Mouse (Mus musculus) forebrain, embryonic 15.5 days (tissue): ENCODE data around the gene Med18. TPM values are rescaled to one million over a fixed set of nuclear protein-coding genes. Genes with fewer than 3 reads are reported as not detected.
A peak's percentile ranks its signal among the peaks of the same experiment; 100 is the strongest.
"Not testable (repeated sequence)": the region's sequence is repeated elsewhere in the genome, so short reads cannot be mapped to it uniquely, and the experiment has no call there.

Experiments used
- ATAC-seq: fragments of 200-750 bp; cut with Nextera tagmentation; replicated peaks from 2 replicates; pipeline ENCODE4 v1.8.0; 2017; ENCODE audit warnings: mild to moderate bottlenecking, moderate TSS enrichment, moderate library complexity
- H3K27ac ChIP-seq: fragments of 300-500 bp; sonication (generic); replicated peaks from 2 replicates; pipeline ENCODE4 v1.5.1; 2015; ENCODE audit warnings: mild to moderate bottlenecking, inconsistent platforms
- H3K27me3 ChIP-seq: fragments of 300-500 bp; sonication (generic); 2 replicates; pipeline ENCODE4 v1.6.1; 2015; ENCODE audit warnings: inconsistent platforms
- H3K36me3 ChIP-seq: fragments of 300-500 bp; sonication (generic); 2 replicates; pipeline ENCODE4 v1.6.1; 2015; ENCODE audit warnings: mild to moderate bottlenecking, inconsistent platforms
- H3K4me1 ChIP-seq: fragments of 300-500 bp; sonication (generic); 2 replicates; pipeline ENCODE4 v1.6.1; 2015; ENCODE audit warnings: inconsistent platforms
- H3K4me2 ChIP-seq: fragments of 300-500 bp; sonication (generic); replicated peaks from 2 replicates; pipeline ENCODE4 v1.6.1; 2015; ENCODE audit warnings: mild to moderate bottlenecking, inconsistent platforms
- H3K4me3 ChIP-seq: fragments of 300-500 bp; sonication (generic); 2 replicates; pipeline ENCODE4 v1.5.1; 2015; ENCODE audit warnings: mild to moderate bottlenecking, inconsistent platforms
- H3K9ac ChIP-seq: fragments of 300-500 bp; sonication (generic); replicated peaks from 2 replicates; pipeline ENCODE4 v1.6.1; 2015; ENCODE audit warnings: mild to moderate bottlenecking, inconsistent platforms
- H3K9me3 ChIP-seq: fragments of 300-500 bp; sonication (generic); 2 replicates; pipeline ENCODE4 v1.6.1; 2016; ENCODE audit warnings: inconsistent platforms
- WGBS: fragments of 180-500 bp; shearing (Covaris S2); methylation state at CpG from one replicate; pipeline ENCODE4 v1.1.7; 2015; ENCODE audit warnings: mixed read lengths; 5-methylcytosine and 5-hydroxymethylcytosine counted together
- polyA plus RNA-seq: library from polyadenylated mRNA; unstranded; fragments of >200 nt; fragmentation: Nextera tagmentation; extraction: Ambion mirVana; gene quantifications from 2 replicates; pipeline ENCODE4 v1.2.1, GENCODE M21; 2015

The Med18 gene
- polyA plus RNA-seq, 1 experiment from 2014 or later, result 20.8 TPM

DNA sequence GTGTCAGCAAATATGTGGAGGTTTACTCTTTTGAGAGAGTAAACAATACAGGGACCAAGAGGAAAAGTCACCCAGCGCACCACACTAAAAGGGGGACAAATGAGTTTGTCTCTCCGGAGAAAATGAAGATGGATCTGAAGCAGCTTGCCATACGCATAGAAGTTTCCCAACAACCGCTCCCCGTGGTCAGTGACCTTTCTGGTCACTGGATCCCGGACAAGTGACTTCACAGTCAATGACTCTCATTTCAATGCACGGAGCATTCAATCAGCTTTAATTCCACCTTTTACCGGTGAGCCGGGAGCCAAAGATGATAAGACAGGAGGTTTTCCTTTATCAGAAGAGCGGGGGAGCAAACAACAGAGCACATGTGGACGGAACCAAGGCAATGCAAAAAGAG is 25.9 kb downstream of the Med18 start:
- Histone ChIP-seq H3K4me1 (no peaks in the 10 kb centered on the region), H3K27ac (no peak overlapping the region), H3K27me3 (no peaks in the 10 kb centered on the region), H3K9ac (no peak overlapping the region), H3K36me3 (no peaks in the 10 kb centered on the region), H3K4me2 (no peak overlapping the region), H3K4me3 (no peak overlapping the region), H3K9me3 (no peaks in the 10 kb centered on the region)
- 40% methylated on average over 11 of the region's 11 CpGs for WGBS
- ATAC-seq, result no peak

DNA sequence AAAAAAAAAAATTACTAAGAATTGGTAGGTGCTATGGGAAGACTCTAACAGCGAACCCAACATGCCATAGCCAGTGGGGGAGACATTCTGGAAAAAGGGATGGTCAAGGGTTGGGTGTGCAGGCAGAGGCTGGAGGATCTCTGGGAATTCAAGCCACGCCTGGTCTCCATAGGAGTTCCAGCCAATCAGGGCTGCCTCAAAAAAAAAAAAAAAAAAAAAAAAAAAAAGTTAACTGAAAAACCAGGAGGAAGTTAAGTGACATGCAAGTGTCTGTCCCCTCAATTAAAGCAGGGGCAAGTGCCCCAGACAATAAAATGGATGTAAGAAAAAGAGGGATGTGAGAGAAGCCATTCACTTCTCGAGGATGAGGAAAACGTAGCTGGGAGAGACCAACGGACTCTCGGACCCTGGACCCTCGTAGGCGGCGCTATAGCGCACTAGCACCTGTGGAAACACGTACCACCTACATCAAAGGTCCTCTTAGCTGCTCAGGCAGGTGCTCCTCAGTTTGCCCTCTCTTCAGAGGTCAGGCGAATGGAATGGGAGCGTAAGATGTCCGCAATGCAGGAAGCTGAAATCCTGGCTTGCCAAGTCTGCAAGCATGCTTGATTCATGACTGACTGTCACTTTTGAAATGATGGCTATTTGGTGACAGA is 30.9 kb downstream of the Med18 start:
- Histone ChIP-seq H3K4me1 (no peaks in the 10 kb centered on the region), H3K4me3 (no peak overlapping the region), H3K4me2 (no peak overlapping the region), H3K27me3 (no peaks in the 10 kb centered on the region), H3K36me3 (no peaks in the 10 kb centered on the region), H3K9ac (no peak overlapping the region), H3K27ac (no peak overlapping the region), H3K9me3 (no peaks in the 10 kb centered on the region)
- no peak for ATAC-seq
- WGBS, result 18% methylated on average over 14 of the region's 14 CpGs

DNA sequence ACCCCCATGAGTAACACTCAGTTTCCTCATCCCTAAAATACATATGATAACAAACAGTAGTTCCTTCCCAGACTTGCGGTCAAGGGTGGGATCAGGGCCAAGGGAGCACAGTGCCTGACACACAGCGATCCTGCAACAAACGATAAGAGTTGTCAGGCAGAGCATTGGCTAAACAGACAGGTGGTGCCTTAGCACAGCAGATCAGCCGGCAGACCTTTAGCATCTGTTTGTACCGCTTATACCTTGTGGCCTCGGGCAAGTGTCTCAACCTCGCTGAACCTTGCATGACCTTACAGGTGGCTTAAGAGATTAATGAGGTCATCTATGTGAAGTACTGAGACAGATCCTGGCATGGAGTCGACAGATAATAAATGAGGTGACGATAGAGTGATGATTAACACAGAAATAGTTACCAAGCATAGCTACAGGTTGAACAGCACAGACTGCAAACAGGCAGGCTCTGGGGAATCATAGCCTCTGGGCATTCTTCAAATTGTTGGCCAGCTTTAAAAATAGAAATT is 35.6 kb downstream of the Med18 start:
- H3K27ac ChIP-seq, result no peak overlapping the region
- H3K9me3 ChIP-seq, result no peaks in the 10 kb centered on the region
- no peak overlapping the region for H3K9ac ChIP-seq
- H3K4me1 ChIP-seq, result no peaks in the 10 kb centered on the region
- H3K27me3 ChIP-seq, result no peaks in the 10 kb centered on the region
- WGBS, result 73% methylated on average over 9 of the region's 9 CpGs
- no peak overlapping the region for H3K4me3 ChIP-seq
- no peaks in the 10 kb centered on the region for H3K36me3 ChIP-seq
- no peak overlapping the region for H3K4me2 ChIP-seq
- no peak for ATAC-seq

- H3K36me3 ChIP-seq, result no peaks in the 10 kb centered on the region
- ATAC-seq, result no peak
- H3K27ac ChIP-seq, result no peak overlapping the region
- no peak overlapping the region for H3K4me2 ChIP-seq
- no peak overlapping the region for H3K4me3 ChIP-seq
- no peak overlapping the region for H3K9ac ChIP-seq
- 85% methylated on average over 4 of the region's 4 CpGs for WGBS
- no peaks in the 10 kb centered on the region for H3K9me3 ChIP-seq
- peaks cover 3% of the 10 kb centered on the region; the same call in 1 of the 2 replicates for H3K4me1 ChIP-seq
- no peaks in the 10 kb centered on the region for H3K27me3 ChIP-seq
These were observed 36.2 kb downstream of the Med18 start for GRCm38 (mm10) chr4:132427493-132427892.

- no peaks in the 10 kb centered on the region for H3K9me3 ChIP-seq
- H3K27ac ChIP-seq, result no peak overlapping the region
- H3K36me3 ChIP-seq, result no peaks in the 10 kb centered on the region
- H3K4me2 ChIP-seq, result no peak overlapping the region
- peaks cover 5% of the 10 kb centered on the region for H3K4me1 ChIP-seq
- WGBS, result 63% methylated on average over 2 of the region's 2 CpGs
- no peak overlapping the region for H3K4me3 ChIP-seq
- no peaks in the 10 kb centered on the region for H3K27me3 ChIP-seq
- no peak for ATAC-seq
- no peak overlapping the region for H3K9ac ChIP-seq
These were observed 37.7 kb downstream of the Med18 start for GRCm38 (mm10) chr4:132426021-132426420.

GRCm38 (mm10) chr4:132424765-132425164 is 39.0 kb downstream of the Med18 start:
- Histone ChIP-seq H3K9me3 (no peaks in the 10 kb centered on the region), H3K36me3 (no peaks in the 10 kb centered on the region), H3K4me3 (no peak overlapping the region), H3K9ac (no peak overlapping the region), H3K27me3 (no peaks in the 10 kb centered on the region), H3K4me2 (no peak overlapping the region), H3K4me1 (peaks cover 16% of the 10 kb centered on the region), H3K27ac (no peak overlapping the region)
- ATAC-seq, result no peak
- 96% methylated on average over 5 of the region's 5 CpGs for WGBS

GRCm38 (mm10) chr4:132421923-132422782 is 41.6 kb downstream of the Med18 start, which contains the start of gene Phactr4:
Gene Phactr4 (minus strand): TSS chr4:132422489.
- ATAC-seq, result peak; percentile 98
- H3K36me3 ChIP-seq, result no peaks in the 10 kb centered on the region
- H3K4me3 ChIP-seq, result peak within 1 kb of the TSS; percentile 98
- no peaks in the 10 kb centered on the region for H3K9me3 ChIP-seq
- peak within 1 kb of the TSS; percentile 94 for H3K27ac ChIP-seq
- H3K4me1 ChIP-seq, result peaks cover 17% of the 10 kb centered on the region
- no peaks in the 10 kb centered on the region for H3K27me3 ChIP-seq
- WGBS, result under 1% methylated on average over 60 of the region's 73 CpGs
- H3K4me2 ChIP-seq, result peak within 1 kb of the TSS; percentile 55
- peak within 1 kb of the TSS; percentile 81 for H3K9ac ChIP-seq

DNA sequence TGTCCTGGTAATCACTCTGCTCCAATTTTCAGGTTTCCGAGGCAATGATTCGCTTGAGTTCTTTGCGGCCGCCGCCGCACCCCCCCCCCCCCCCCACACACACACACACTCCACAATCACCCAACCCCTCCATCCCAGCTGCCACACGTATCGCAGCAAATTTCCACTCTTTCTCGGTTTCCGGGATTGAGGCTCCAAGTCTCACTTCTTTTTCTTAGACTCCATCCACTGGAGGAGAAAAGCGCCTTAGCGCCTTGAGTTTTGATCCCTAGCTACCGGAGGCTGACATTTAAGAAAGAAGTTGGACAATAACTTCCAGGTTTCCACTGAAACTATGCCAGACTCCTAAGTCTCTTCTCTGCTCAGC is 42.2 kb downstream of the Med18 start:
- H3K27me3 ChIP-seq, result no peaks in the 10 kb centered on the region
- no peaks in the 10 kb centered on the region for H3K36me3 ChIP-seq
- H3K9ac ChIP-seq, result peak overlapping the region; percentile 81
- peak overlapping the region; percentile 55 for H3K4me2 ChIP-seq
- H3K4me1 ChIP-seq, result peaks cover 17% of the 10 kb centered on the region
- under 1% methylated on average over 13 of the region's 13 CpGs for WGBS
- H3K9me3 ChIP-seq, result no peaks in the 10 kb centered on the region
- H3K27ac ChIP-seq, result peak overlapping the region; percentile 94
- ATAC-seq, result no peak
- peak overlapping the region; percentile 98 for H3K4me3 ChIP-seq

GRCm38 (mm10) chr4:132420471-132420870 is 43.2 kb downstream of the Med18 start:
- no peaks in the 10 kb centered on the region for H3K9me3 ChIP-seq
- H3K36me3 ChIP-seq, result no peaks in the 10 kb centered on the region
- ATAC-seq, result no peak
- no peaks in the 10 kb centered on the region for H3K27me3 ChIP-seq
- no peak overlapping the region for H3K9ac ChIP-seq
- H3K27ac ChIP-seq, result no peak overlapping the region
- peaks cover 17% of the 10 kb centered on the region for H3K4me1 ChIP-seq
- H3K4me3 ChIP-seq, result peak overlapping the region; percentile 98
- peak overlapping the region; percentile 55 for H3K4me2 ChIP-seq
- WGBS, result 68% methylated on average over 5 of the region's 5 CpGs

DNA sequence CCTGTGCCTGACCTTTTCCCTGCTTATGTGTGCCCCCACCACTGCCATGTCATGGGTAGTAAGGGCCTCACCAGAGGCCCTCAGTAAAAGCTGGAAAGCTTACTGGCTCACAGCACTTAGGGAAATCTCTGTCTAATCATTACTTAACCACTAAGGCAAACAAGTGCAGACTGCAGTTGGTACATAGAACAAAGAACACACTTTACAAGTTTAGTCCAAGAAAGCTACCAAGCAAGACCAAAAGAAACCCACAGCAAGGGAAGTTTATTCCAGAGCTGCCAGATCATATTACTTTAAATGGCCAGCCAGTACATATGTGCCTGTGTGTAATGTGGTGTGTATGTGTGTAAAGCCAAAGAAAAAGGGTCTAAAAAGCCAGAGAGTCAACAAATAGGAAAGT is 47.8 kb downstream of the Med18 start:
- H3K4me1 ChIP-seq, result peaks cover 12% of the 10 kb centered on the region
- no peak overlapping the region for H3K27ac ChIP-seq
- no peak overlapping the region for H3K9ac ChIP-seq
- ATAC-seq, result no peak
- H3K9me3 ChIP-seq, result no peaks in the 10 kb centered on the region
- no peak overlapping the region for H3K4me2 ChIP-seq
- no peak overlapping the region for H3K4me3 ChIP-seq
- no peaks in the 10 kb centered on the region for H3K27me3 ChIP-seq
- peaks cover 6% of the 10 kb centered on the region; the same call in 1 of the 2 replicates for H3K36me3 ChIP-seq

DNA sequence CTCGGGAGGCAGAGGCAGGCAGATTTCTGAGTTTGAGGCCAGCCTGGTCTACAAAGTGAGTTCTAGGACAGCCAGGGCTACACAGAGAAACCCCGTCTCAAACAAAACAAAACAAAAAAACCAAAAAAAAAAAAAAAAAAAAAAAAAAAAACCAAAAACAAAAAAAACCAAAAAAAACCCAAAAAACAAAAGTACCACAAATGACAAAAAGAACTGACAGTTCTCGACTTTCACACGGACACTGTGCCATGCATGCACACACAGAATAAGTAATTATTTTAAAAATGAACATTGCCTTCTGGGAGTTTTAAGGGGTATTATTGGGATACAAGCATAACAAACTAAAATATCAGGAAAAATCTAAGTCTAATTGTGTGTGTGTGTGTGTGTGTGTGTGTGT is 50.5 kb downstream of the Med18 start:
- not testable (repeated sequence) for H3K36me3 ChIP-seq, H3K27me3 ChIP-seq, H3K9me3 ChIP-seq, H3K27ac ChIP-seq, H3K4me3 ChIP-seq, ATAC-seq, H3K4me1 ChIP-seq, H3K9ac ChIP-seq, H3K4me2 ChIP-seq
- WGBS, result 87% methylated on average over 4 of the region's 4 CpGs

DNA sequence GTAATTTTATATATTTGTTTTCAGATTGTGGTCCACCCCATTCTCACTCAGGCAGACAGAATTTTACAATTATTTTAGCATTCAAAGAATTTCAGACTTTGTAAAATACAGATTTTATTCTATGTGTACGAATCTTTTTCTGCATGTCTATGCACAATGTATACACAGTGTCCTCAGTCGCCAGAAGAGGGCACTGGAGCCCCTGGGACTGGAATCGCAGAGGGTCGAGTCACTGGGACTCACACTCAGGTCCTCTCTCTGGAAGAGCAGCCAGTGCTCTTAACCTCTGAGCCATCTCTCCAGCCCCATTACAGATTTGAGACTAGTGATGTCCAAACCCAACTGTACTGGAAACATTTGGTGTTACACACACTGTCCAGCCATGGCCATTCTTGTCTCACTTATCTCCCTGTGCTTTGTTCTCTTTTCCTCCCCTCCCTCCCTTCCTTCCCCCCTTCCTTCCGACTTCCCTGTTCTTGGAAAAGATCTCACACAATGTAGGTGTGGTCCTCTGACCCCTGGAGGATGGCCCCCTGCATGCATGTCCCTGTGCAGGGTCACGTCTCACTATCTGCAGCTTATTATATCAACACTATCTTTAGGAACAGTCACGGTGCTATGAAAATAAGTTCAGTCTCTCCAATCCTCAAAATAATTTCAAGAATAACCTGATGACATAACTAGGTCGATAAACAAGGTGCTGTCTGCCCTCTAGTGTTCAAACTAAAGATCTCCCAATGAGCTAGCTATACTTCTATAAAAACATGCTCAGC is 52.2 kb downstream of the Med18 start:
- H3K4me2 ChIP-seq, result no peak overlapping the region
- no peak overlapping the region for H3K27ac ChIP-seq
- no peaks in the 10 kb centered on the region for H3K9me3 ChIP-seq
- peaks cover 6% of the 10 kb centered on the region; the same call in 1 of the 2 replicates for H3K36me3 ChIP-seq
- no peak overlapping the region for H3K4me3 ChIP-seq
- H3K27me3 ChIP-seq, result no peaks in the 10 kb centered on the region
- H3K4me1 ChIP-seq, result no peaks in the 10 kb centered on the region
- 61% methylated on average over 8 of the region's 8 CpGs for WGBS
- no peak overlapping the region for H3K9ac ChIP-seq
- no peak for ATAC-seq
